ENCODE assay signal across 19 mouse cellular contexts in the genomic region with DNA sequence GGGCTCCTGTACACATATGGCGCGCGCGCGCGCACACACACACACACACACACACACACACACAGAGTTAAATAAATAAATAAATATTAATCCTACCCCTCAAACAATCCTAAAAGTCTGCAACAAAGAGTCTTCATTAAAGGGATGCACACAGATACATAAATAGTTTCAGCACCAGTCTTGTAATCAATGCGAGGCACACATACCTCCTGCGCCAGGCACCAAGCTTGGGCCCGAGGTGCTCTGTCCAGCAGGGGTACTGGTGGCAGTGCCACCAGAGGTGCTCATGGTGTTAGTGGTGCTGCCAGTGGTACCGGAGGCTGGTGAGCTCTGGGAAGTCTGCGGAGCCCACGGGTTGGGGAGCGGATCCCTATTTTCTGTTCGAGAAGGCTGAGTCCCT. TPM values are rescaled to one million over a fixed set of nuclear protein-coding genes. Genes with fewer than 3 reads are reported as not detected.
DNase-seq lines count a peak whose midpoint lies in the region; ATAC-seq lines count a peak whose summit lies in the region.
"Had no signal": no experiment of that assay in that cellular context is flagged by ENCODE, and none has a peak within 500 bp of the region (broad histone marks: within the 10 kb centered on the region; RNA-seq: fewer than 3 reads in every experiment).

No protein-coding gene starts in this region.

- H3K9ac ChIP-seq in midbrain, embryonic 11.5 days (ENCODE audit: low read length): no peak overlapping the region
- H3K9ac ChIP-seq in midbrain, embryonic 13.5 days (replicated peaks): no peak overlapping the region

- no peak overlapping the region for H3K27ac ChIP-seq in heart, embryonic 10.5 days
- H3K27ac ChIP-seq in midbrain, embryonic 11.5 days (ENCODE audit: low read depth, low read length): no peak overlapping the region
- no peak overlapping the region for H3K27ac ChIP-seq in midbrain, embryonic 13.5 days

- 99% methylated on average over 14 of the region's 14 CpGs for WGBS in heart, embryonic 10.5 days
- WGBS in midbrain, embryonic 11.5 days: 97% methylated on average over 14 of the region's 14 CpGs
- over 99% methylated on average over 14 of the region's 14 CpGs for WGBS in midbrain, embryonic 13.5 days

- H3K4me2 ChIP-seq in midbrain, embryonic 11.5 days: no peak overlapping the region
- no peak overlapping the region for H3K4me2 ChIP-seq in midbrain, embryonic 13.5 days (replicated peaks)

- no peak overlapping the region for H3K4me3 ChIP-seq in heart, embryonic 10.5 days
- no peak overlapping the region for H3K4me3 ChIP-seq in midbrain, embryonic 11.5 days (ENCODE audit: low read depth, low read length)
- H3K4me3 ChIP-seq in midbrain, embryonic 13.5 days (replicated peaks): no peak overlapping the region

- peaks cover 74% of the 10 kb centered on the region for H3K36me3 ChIP-seq in heart, embryonic 10.5 days
- H3K36me3 ChIP-seq in midbrain, embryonic 11.5 days (ENCODE audit: control insufficient read depth, insufficient read depth, low read length): peaks cover 15% of the 10 kb centered on the region
- peaks cover 53% of the 10 kb centered on the region for H3K36me3 ChIP-seq in midbrain, embryonic 13.5 days

- no peak for ATAC-seq in midbrain, embryonic 11.5 days (ENCODE audit: low FRiP score)
- no peak for ATAC-seq in midbrain, embryonic 13.5 days
- ATAC-seq: activated CD4-positive, CD25-positive, alpha-beta regulatory T cell, adult 4 months; CD4-positive, CD25-positive, alpha-beta regulatory T cell, adult 4 months; Patski had no signal

- no peaks in the 10 kb centered on the region for H3K4me1 ChIP-seq in heart, embryonic 10.5 days
- H3K4me1 ChIP-seq in midbrain, embryonic 11.5 days (ENCODE audit: control insufficient read depth, insufficient read depth, low read length): 0 out of 2 replicates have a peak, but pooled peaks cover 4% of the 10 kb centered on the region
- H3K4me1 ChIP-seq in midbrain, embryonic 13.5 days (replicated peaks): 0 out of 2 replicates have a peak, but pooled peaks cover 5% of the 10 kb centered on the region

- H3K9me3 ChIP-seq in heart, embryonic 10.5 days: no peaks in the 10 kb centered on the region
- H3K9me3 ChIP-seq in midbrain, embryonic 11.5 days (ENCODE audit: control insufficient read depth, low read length): no peaks in the 10 kb centered on the region
- H3K9me3 ChIP-seq in midbrain, embryonic 13.5 days: no peaks in the 10 kb centered on the region
- H3K9me3 ChIP-seq: G1E had no signal

- peak; percentile 68 for DNase-seq in heart, adult 11 months
- no peak for DNase-seq in heart, embryonic 10.5 days (ENCODE audit: low spot score)
- peak; percentile 59 for DNase-seq in midbrain, embryonic 11.5 days (ENCODE audit: low spot score, missing footprints)
- DNase-seq: adrenal gland, adult 2 months; adrenal gland, adult 8-10 months; adrenal gland, postnatal 10 days; adrenal gland, postnatal 14 days; adrenal gland, postnatal 25 days; adrenal gland, postnatal 36 days; B cell, adult 2 months; cerebellum, adult 11 months; cerebellum, adult 11-12 months; cerebellum, adult 18-20 months had no signal

- no peaks in the 10 kb centered on the region for H3K27me3 ChIP-seq in heart, embryonic 10.5 days (ENCODE audit: insufficient read depth, poor library complexity, severe bottlenecking)
- H3K27me3 ChIP-seq in midbrain, embryonic 11.5 days (ENCODE audit: control insufficient read depth, insufficient read depth, low read length): no peaks in the 10 kb centered on the region
- no peaks in the 10 kb centered on the region for H3K27me3 ChIP-seq in midbrain, embryonic 13.5 days
- H3K27me3 ChIP-seq: CH12.LX, Patski had no signal

RNA-seq across cellular contexts. Expression of gene Ubqln1, which starts 23.9 kb away (rescaled TPM):
- 100 and 119 TPM in 2 replicates for polyA plus RNA-seq in heart, embryonic 10.5 days (2016; fragmentation: Nextera tagmentation; extraction: Ambion mirVana)
- 150 and 155 TPM in 2 replicates for polyA plus RNA-seq in midbrain, embryonic 11.5 days (2014; fragmentation: Nextera tagmentation; extraction: Ambion mirVana)
- polyA plus RNA-seq in midbrain, embryonic 13.5 days (2015; fragmentation: Nextera tagmentation; extraction: Ambion mirVana): 116 and 132 TPM in 2 replicates

RNA-seq across cellular contexts. Expression of gene Idnk, which starts 34.1 kb away (rescaled TPM):
- polyA plus RNA-seq in heart, embryonic 10.5 days (2016; fragmentation: Nextera tagmentation; extraction: Ambion mirVana): 35.0 and 36.5 TPM in 2 replicates
- 59.1 and 63.1 TPM in 2 replicates for polyA plus RNA-seq in midbrain, embryonic 11.5 days (2014; fragmentation: Nextera tagmentation; extraction: Ambion mirVana)
- 70.3 and 77.4 TPM in 2 replicates for polyA plus RNA-seq in midbrain, embryonic 13.5 days (2015; fragmentation: Nextera tagmentation; extraction: Ambion mirVana)
